Mouse (Mus musculus) liver, adult 2 months (tissue): ENCODE measurements around the gene F2rl1.

Source experiments
- CTCF ChIP-seq: fragments of 200-500 bp; IDR thresholded peaks from 2 replicates; pipeline ENCODE4 v1.5.1; 2011; ENCODE audit warnings: low read depth, low read length, control low read depth
- POLR2A ChIP-seq: fragments of 200-500 bp; IDR thresholded peaks from 2 replicates; pipeline ENCODE4 v1.6.1; 2011; ENCODE audit warnings: low read length, control low read depth; ENCODE audit not compliant: insufficient read depth; ENCODE audit errors: extremely low read depth

DNA sequence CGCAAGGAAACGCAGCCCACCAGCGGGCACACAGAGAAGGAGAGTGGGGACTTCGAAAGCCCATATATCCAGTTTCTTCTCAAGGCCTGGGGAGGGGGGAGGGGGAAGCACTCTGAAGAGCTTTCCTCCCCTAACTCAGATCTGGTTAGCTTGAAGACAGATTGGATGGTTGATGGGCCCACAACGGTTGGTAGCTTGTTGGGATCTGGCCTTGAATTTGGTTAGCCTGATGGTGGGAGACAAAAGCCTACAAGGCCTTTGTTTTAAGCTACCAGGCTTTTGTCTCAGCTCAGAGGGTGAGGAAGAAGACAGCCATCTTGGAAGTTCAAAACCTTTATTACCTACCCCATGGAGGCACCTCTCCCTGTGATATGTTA lies 11.1 kb upstream of the F2rl1 start:
- TF ChIP-seq POLR2A (no peak), CTCF (no peak)
